Mouse (Mus musculus): ENCODE measurements around the gene Arih2. TPM values are rescaled to one million over a fixed set of nuclear protein-coding genes. Genes with fewer than 3 reads are reported as not detected.
"Not testable (repeated sequence)": the region's sequence is repeated elsewhere in the genome, so short reads cannot be mapped to it uniquely, and the experiment has no call there.

Arih2 gene
- polyA plus RNA-seq, 1 experiment from 2014 or later: 40.4 TPM

- no peak overlapping the region for H3K4me3 ChIP-seq
- no peak for ATAC-seq
- H3K4me2 ChIP-seq: no peak overlapping the region
- no peaks in the 10 kb centered on the region for H3K9me3 ChIP-seq (replicated peaks)
- H3K36me3 ChIP-seq: peaks cover 27% of the 10 kb centered on the region
- no peak overlapping the region for H3K27ac ChIP-seq
- WGBS (ENCODE audit: insufficient replicate concordance): 80% methylated on average over 6 of the region's 6 CpGs
- peaks cover 19% of the 10 kb centered on the region for H3K27me3 ChIP-seq (replicated peaks)
- H3K9ac ChIP-seq: no peak overlapping the region
- peaks cover 12% of the 10 kb centered on the region for H3K4me1 ChIP-seq
Measured at GRCm38 (mm10) chr9:108687181-108687580, 38.0 kb upstream of the Arih2 start.

- Histone ChIP-seq H3K4me1 (peaks cover 8% of the 10 kb centered on the region), H3K9ac (no peak overlapping the region), H3K4me2 (no peak overlapping the region), H3K9me3 (replicated peaks) (no peaks in the 10 kb centered on the region), H3K27me3 (replicated peaks) (peaks cover 12% of the 10 kb centered on the region), H3K36me3 (peaks cover 30% of the 10 kb centered on the region), H3K4me3 (no peak overlapping the region), H3K27ac (no peak overlapping the region)
- WGBS (ENCODE audit: insufficient replicate concordance): 57% methylated on average over 4 of the region's 4 CpGs
- no peak for ATAC-seq
Measured at GRCm38 (mm10) chr9:108686475-108686887, 37.3 kb upstream of the Arih2 start.

- Histone ChIP-seq H3K4me3 (no peak overlapping the region), H3K27ac (no peak overlapping the region), H3K4me1 (no peaks in the 10 kb centered on the region; the same call in 1 of the 2 replicates), H3K9ac (no peak overlapping the region), H3K27me3 (replicated peaks) (no peaks in the 10 kb centered on the region), H3K4me2 (no peak overlapping the region), H3K36me3 (peaks cover 49% of the 10 kb centered on the region), H3K9me3 (replicated peaks) (no peaks in the 10 kb centered on the region)
- WGBS (ENCODE audit: insufficient replicate concordance): 80% methylated on average over 15 of the region's 15 CpGs
- no peak for ATAC-seq
Measured at GRCm38 (mm10) chr9:108680026-108680425, 30.8 kb upstream of the Arih2 start.

GRCm38 (mm10) chr9:108673151-108673550 is 24.0 kb upstream of the Arih2 start:
- H3K36me3 ChIP-seq: peaks cover 41% of the 10 kb centered on the region
- no peaks in the 10 kb centered on the region for H3K27me3 ChIP-seq (replicated peaks)
- WGBS (ENCODE audit: insufficient replicate concordance): 50% methylated on average over 2 of the region's 2 CpGs
- no peak overlapping the region for H3K4me3 ChIP-seq
- no peaks in the 10 kb centered on the region for H3K4me1 ChIP-seq
- no peak for ATAC-seq
- no peak overlapping the region for H3K27ac ChIP-seq
- no peak overlapping the region for H3K4me2 ChIP-seq
- H3K9me3 ChIP-seq (replicated peaks): no peaks in the 10 kb centered on the region
- no peak overlapping the region for H3K9ac ChIP-seq

GRCm38 (mm10) chr9:108669875-108670274 is 20.7 kb upstream of the Arih2 start:
- Histone ChIP-seq H3K4me2 (no peak overlapping the region), H3K36me3 (peaks cover 41% of the 10 kb centered on the region), H3K9me3 (replicated peaks) (no peaks in the 10 kb centered on the region), H3K4me3 (no peak overlapping the region), H3K4me1 (no peaks in the 10 kb centered on the region), H3K27me3 (replicated peaks) (no peaks in the 10 kb centered on the region), H3K27ac (no peak overlapping the region), H3K9ac (no peak overlapping the region)
- ATAC-seq: no peak
- WGBS (ENCODE audit: insufficient replicate concordance): 56% methylated on average over 8 of the region's 8 CpGs

DNA sequence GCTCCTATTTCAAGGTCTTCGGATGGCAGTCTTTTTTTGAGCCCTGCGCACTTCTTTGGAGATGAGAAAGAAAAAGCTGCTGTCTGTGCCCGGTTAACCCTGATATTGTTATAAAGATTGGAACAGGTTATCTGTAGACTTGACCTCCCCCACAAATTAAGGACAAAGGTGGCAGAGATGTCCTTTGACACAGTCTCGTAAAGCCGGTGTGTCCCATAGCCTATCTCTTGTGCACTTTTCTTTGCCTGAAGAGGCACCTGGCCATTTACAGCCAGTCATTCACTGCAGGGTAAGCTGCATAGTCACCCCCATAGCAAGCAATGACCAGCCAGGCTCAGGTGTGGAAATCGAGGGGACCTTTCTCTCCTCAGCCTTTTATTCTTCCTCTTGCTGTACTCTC is 13.5 kb upstream of the Arih2 start:
- no peaks in the 10 kb centered on the region for H3K27me3 ChIP-seq (replicated peaks)
- 0 out of 2 replicates have a peak, but pooled peaks cover 3% of the 10 kb centered on the region for H3K36me3 ChIP-seq
- H3K4me3 ChIP-seq: peak overlapping the region; percentile 75
- ATAC-seq: no peak
- peak overlapping the region; percentile 86 for H3K4me2 ChIP-seq
- 31% methylated on average over 6 of the region's 6 CpGs for WGBS (ENCODE audit: insufficient replicate concordance)
- no peaks in the 10 kb centered on the region for H3K9me3 ChIP-seq (replicated peaks)
- H3K9ac ChIP-seq: peak overlapping the region; percentile 77
- peaks cover 24% of the 10 kb centered on the region for H3K4me1 ChIP-seq
- peak overlapping the region; percentile 74 for H3K27ac ChIP-seq

- 2% methylated on average over 37 of the region's 37 CpGs for WGBS (ENCODE audit: insufficient replicate concordance)
- peak within 1 kb of the TSS; percentile 77 for H3K9ac ChIP-seq
- H3K9me3 ChIP-seq (replicated peaks): no peaks in the 10 kb centered on the region
- H3K27me3 ChIP-seq (replicated peaks): no peaks in the 10 kb centered on the region
- H3K27ac ChIP-seq: peak within 1 kb of the TSS; percentile 74
- H3K4me1 ChIP-seq: peaks cover 24% of the 10 kb centered on the region
- H3K4me2 ChIP-seq: peak within 1 kb of the TSS; percentile 86
- ATAC-seq: peak; percentile 95
- peak within 1 kb of the TSS; percentile 75 for H3K4me3 ChIP-seq
- H3K36me3 ChIP-seq: 0 out of 2 replicates have a peak, but pooled peaks cover 3% of the 10 kb centered on the region
Measured at GRCm38 (mm10) chr9:108661677-108662612, 12.8 kb upstream of the Arih2 start, which contains the start of gene Slc25a20. Gene Slc25a20, plus strand, starts transcription at chr9:108662088.

- H3K4me3 ChIP-seq; H3K27me3 ChIP-seq (replicated peaks); H3K9me3 ChIP-seq (replicated peaks); H3K9ac ChIP-seq; H3K36me3 ChIP-seq; H3K4me2 ChIP-seq; H3K27ac ChIP-seq; ATAC-seq: not testable (repeated sequence)
- WGBS (ENCODE audit: insufficient replicate concordance): 66% methylated on average over 7 of the region's 7 CpGs
- peaks cover 14% of the 10 kb centered on the region for H3K4me1 ChIP-seq
Measured at GRCm38 (mm10) chr9:108655865-108656264, 6.7 kb upstream of the Arih2 start.

- Histone ChIP-seq H3K4me3 (no peak overlapping the region), H3K4me1 (peaks cover 22% of the 10 kb centered on the region), H3K27ac (no peak overlapping the region), H3K4me2 (no peak overlapping the region), H3K9me3 (replicated peaks) (no peaks in the 10 kb centered on the region), H3K36me3 (no peaks in the 10 kb centered on the region), H3K27me3 (replicated peaks) (no peaks in the 10 kb centered on the region), H3K9ac (no peak overlapping the region)
- ATAC-seq: no peak
- 67% methylated on average over 10 of the region's 10 CpGs for WGBS (ENCODE audit: insufficient replicate concordance)
Measured at GRCm38 (mm10) chr9:108654566-108655464, 5.6 kb upstream of the Arih2 start.

- WGBS (ENCODE audit: insufficient replicate concordance): 15% methylated on average over 29 of the region's 29 CpGs
- peak overlapping the region; percentile 84 for H3K4me2 ChIP-seq
- peak overlapping the region; percentile 96 for H3K27ac ChIP-seq
- H3K9ac ChIP-seq: peak overlapping the region; percentile 98
- H3K9me3 ChIP-seq (replicated peaks): no peaks in the 10 kb centered on the region
- peak overlapping the region; percentile 99 for H3K4me3 ChIP-seq
- peaks cover 9% of the 10 kb centered on the region for H3K36me3 ChIP-seq
- no peaks in the 10 kb centered on the region for H3K27me3 ChIP-seq (replicated peaks)
- ATAC-seq: peak; percentile 8; the same call in 1 of the 2 replicates
- H3K4me1 ChIP-seq: peaks cover 34% of the 10 kb centered on the region
Measured at GRCm38 (mm10) chr9:108649561-108650440, 615 bp upstream of the Arih2 start.

DNA sequence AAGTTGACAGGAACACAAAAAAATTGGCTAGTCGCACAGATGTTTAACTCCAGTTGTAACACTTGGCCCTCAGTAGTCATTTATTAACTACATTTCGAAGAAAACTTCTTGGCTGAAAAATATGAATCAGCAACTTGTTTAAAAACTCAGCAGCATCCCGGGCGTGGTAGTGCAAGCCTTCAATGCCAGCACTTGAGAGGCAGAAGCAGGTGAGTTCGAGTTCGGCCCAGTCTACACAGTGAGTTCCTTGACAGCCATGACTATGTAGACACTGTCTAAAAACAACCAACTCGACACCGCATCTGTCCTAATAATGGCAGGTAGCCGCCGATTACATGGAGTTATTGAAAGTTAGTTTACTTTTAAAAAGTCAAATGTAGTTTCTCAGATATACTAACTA is 1.0 kb downstream of the Arih2 start:
- 26% methylated on average over 10 of the region's 10 CpGs for WGBS (ENCODE audit: insufficient replicate concordance)
- Histone ChIP-seq H3K4me1 (peaks cover 29% of the 10 kb centered on the region), H3K27ac (peak overlapping the region; percentile 96), H3K9me3 (replicated peaks) (no peaks in the 10 kb centered on the region), H3K36me3 (peaks cover 20% of the 10 kb centered on the region), H3K9ac (peak overlapping the region; percentile 98), H3K4me3 (peak overlapping the region; percentile 99), H3K4me2 (peak overlapping the region; percentile 84), H3K27me3 (replicated peaks) (no peaks in the 10 kb centered on the region)
- no peak for ATAC-seq

Data from liver, embryonic 12.5 days (tissue).